Mouse (Mus musculus) forebrain, embryonic 13.5 days (tissue): ENCODE measurements at regions not wholly inside any gene's neighbourhood (a gene's known extent, or its start where the extent isn't known, plus 50 kb on each side); places are given as distances from the start of the nearest gene placed in this dataset.

Experiments
- ATAC-seq: fragments of 200-750 bp; cut with Nextera tagmentation; 2 replicates; pipeline ENCODE4 v1.8.0; 2017
- H3K27ac ChIP-seq: fragments of 300-500 bp; sonication (generic); 2 replicates; pipeline ENCODE4 v1.5.1; 2015; ENCODE audit warnings: inconsistent platforms, mild to moderate bottlenecking, moderate library complexity
- H3K27me3 ChIP-seq: fragments of 300-500 bp; sonication (generic); 2 replicates; pipeline ENCODE4 v1.6.1; 2015; ENCODE audit warnings: mild to moderate bottlenecking, inconsistent platforms
- H3K36me3 ChIP-seq: fragments of 300-500 bp; sonication (generic); 2 replicates; pipeline ENCODE4 v1.6.1; 2015; ENCODE audit warnings: mild to moderate bottlenecking, inconsistent platforms; ENCODE audit not compliant: poor library complexity, severe bottlenecking
- H3K4me1 ChIP-seq: fragments of 300-500 bp; sonication (generic); 2 replicates; pipeline ENCODE4 v1.6.1; 2015; ENCODE audit warnings: inconsistent platforms
- H3K4me2 ChIP-seq: fragments of 300-500 bp; sonication (generic); 2 replicates; pipeline ENCODE4 v1.6.1; 2015; ENCODE audit warnings: inconsistent platforms, mild to moderate bottlenecking, moderate library complexity
- H3K4me3 ChIP-seq: fragments of 300-500 bp; sonication (generic); 2 replicates; pipeline ENCODE4 v1.5.1; 2015; ENCODE audit warnings: mild to moderate bottlenecking, inconsistent platforms
- H3K9ac ChIP-seq: fragments of 300-500 bp; sonication (generic); 2 replicates; pipeline ENCODE4 v1.6.1; 2015; ENCODE audit warnings: mild to moderate bottlenecking, inconsistent platforms
- H3K9me3 ChIP-seq: fragments of 300-500 bp; sonication (generic); replicated peaks from 2 replicates; pipeline ENCODE4 v1.6.1; 2016; ENCODE audit warnings: inconsistent platforms
- WGBS: fragments of 180-500 bp; shearing (Covaris S2); methylation state at CpG from one replicate; pipeline ENCODE4 v1.1.7; 2015; 5-methylcytosine and 5-hydroxymethylcytosine counted together

- no peak for ATAC-seq
- no peak overlapping the region for H3K9ac ChIP-seq
- H3K9me3 ChIP-seq = peaks cover 7% of the 10 kb centered on the region; the same call in 1 of the 2 replicates
- 85% methylated on average over 11 of the region's 11 CpGs for WGBS
- no peak overlapping the region for H3K4me2 ChIP-seq
- no peak overlapping the region for H3K27ac ChIP-seq
- no peaks in the 10 kb centered on the region for H3K27me3 ChIP-seq
- H3K36me3 ChIP-seq = no peaks in the 10 kb centered on the region
- peaks cover 12% of the 10 kb centered on the region for H3K4me1 ChIP-seq
- H3K4me3 ChIP-seq = no peak overlapping the region
These were observed 95.2 kb upstream of the 1600014C23Rik start for GRCm38 (mm10) chr17:45828843-45829242.

GRCm38 (mm10) chr17:45828284-45828824, 94.7 kb upstream of the 1600014C23Rik start:
- H3K9me3 ChIP-seq = peaks cover 7% of the 10 kb centered on the region; the same call in 1 of the 2 replicates
- peaks cover 12% of the 10 kb centered on the region for H3K4me1 ChIP-seq
- ATAC-seq = no peak
- H3K27me3 ChIP-seq = no peaks in the 10 kb centered on the region
- no peak overlapping the region for H3K4me3 ChIP-seq
- whole genome bisulfite sequencing = 85% methylated on average over 9 of the region's 9 CpGs
- H3K9ac ChIP-seq = no peak overlapping the region
- no peaks in the 10 kb centered on the region for H3K36me3 ChIP-seq
- H3K4me2 ChIP-seq = no peak overlapping the region
- no peak overlapping the region for H3K27ac ChIP-seq

GRCm38 (mm10) chr17:45824977-45825376, 91.3 kb upstream of the 1600014C23Rik start:
- WGBS = 32% methylated on average over 8 of the region's 8 CpGs

GRCm38 (mm10) chr17:45823501-45823900, 89.9 kb upstream of the 1600014C23Rik start:
- H3K4me2 ChIP-seq = no peak overlapping the region
- no peaks in the 10 kb centered on the region for H3K36me3 ChIP-seq
- peaks cover 12% of the 10 kb centered on the region for H3K4me1 ChIP-seq
- H3K9me3 ChIP-seq = no peaks in the 10 kb centered on the region
- H3K27ac ChIP-seq = no peak overlapping the region
- no peak overlapping the region for H3K4me3 ChIP-seq
- H3K27me3 ChIP-seq = no peaks in the 10 kb centered on the region
- no peak for ATAC-seq
- H3K9ac ChIP-seq = no peak overlapping the region
- 86% methylated on average over 5 of the region's 5 CpGs for WGBS

More at GRCm38 (mm10) chr17:45824977-45825376, 91.3 kb upstream of the 1600014C23Rik start:
- H3K27ac ChIP-seq = no peak overlapping the region
- H3K27me3 ChIP-seq = no peaks in the 10 kb centered on the region
- no peak overlapping the region for H3K4me2 ChIP-seq
- no peak for ATAC-seq
- H3K4me3 ChIP-seq = no peak overlapping the region
- H3K9ac ChIP-seq = no peak overlapping the region
- no peaks in the 10 kb centered on the region for H3K36me3 ChIP-seq
- H3K9me3 ChIP-seq = peaks cover 4% of the 10 kb centered on the region; the same call in 1 of the 2 replicates
- peaks cover 12% of the 10 kb centered on the region for H3K4me1 ChIP-seq

GRCm38 (mm10) chr17:45822427-45822826, 88.8 kb upstream of the 1600014C23Rik start:
- no peak for ATAC-seq
- no peaks in the 10 kb centered on the region for H3K36me3 ChIP-seq
- H3K27ac ChIP-seq = no peak overlapping the region
- 88% methylated on average over 17 of the region's 17 CpGs for WGBS
- peaks cover 12% of the 10 kb centered on the region for H3K4me1 ChIP-seq
- no peak overlapping the region for H3K4me2 ChIP-seq
- no peaks in the 10 kb centered on the region for H3K9me3 ChIP-seq
- H3K9ac ChIP-seq = no peak overlapping the region
- no peaks in the 10 kb centered on the region for H3K27me3 ChIP-seq
- H3K4me3 ChIP-seq = no peak overlapping the region

GRCm38 (mm10) chr17:45821356-45821755, 87.7 kb upstream of the 1600014C23Rik start:
- no peak overlapping the region for H3K27ac ChIP-seq
- H3K36me3 ChIP-seq = no peaks in the 10 kb centered on the region
- H3K27me3 ChIP-seq = no peaks in the 10 kb centered on the region
- H3K9ac ChIP-seq = no peak overlapping the region
- ATAC-seq = no peak
- no peak overlapping the region for H3K4me2 ChIP-seq
- peaks cover 12% of the 10 kb centered on the region for H3K4me1 ChIP-seq
- no peaks in the 10 kb centered on the region for H3K9me3 ChIP-seq
- H3K4me3 ChIP-seq = no peak overlapping the region
- 88% methylated on average over 7 of the region's 7 CpGs for whole genome bisulfite sequencing

GRCm38 (mm10) chr17:45819143-45819542, 85.5 kb upstream of the 1600014C23Rik start:
- ATAC-seq = no peak
- Histone ChIP-seq H3K4me2 (no peak overlapping the region), H3K4me3 (no peak overlapping the region), H3K27ac (no peak overlapping the region), H3K4me1 (0 out of 2 replicates have a peak, but pooled peaks cover 11% of the 10 kb centered on the region), H3K9me3 (no peaks in the 10 kb centered on the region), H3K36me3 (no peaks in the 10 kb centered on the region), H3K27me3 (no peaks in the 10 kb centered on the region), H3K9ac (no peak overlapping the region)
- WGBS = 90% methylated on average over 8 of the region's 8 CpGs

- Histone ChIP-seq H3K27me3 (no peaks in the 10 kb centered on the region), H3K4me2 (no peak overlapping the region), H3K9me3 (no peaks in the 10 kb centered on the region), H3K4me3 (no peak overlapping the region), H3K27ac (no peak overlapping the region), H3K9ac (no peak overlapping the region), H3K4me1 (0 out of 2 replicates have a peak, but pooled peaks cover 11% of the 10 kb centered on the region), H3K36me3 (no peaks in the 10 kb centered on the region)
- 85% methylated on average over 3 of the region's 3 CpGs for WGBS
- ATAC-seq = no peak
These were observed 82.9 kb upstream of the 1600014C23Rik start for GRCm38 (mm10) chr17:45816566-45816965.

- 45% methylated on average over 2 of the region's 2 CpGs for WGBS
- Histone ChIP-seq H3K9ac (no peak overlapping the region), H3K4me3 (no peak overlapping the region), H3K27ac (no peak overlapping the region), H3K27me3 (no peaks in the 10 kb centered on the region), H3K36me3 (no peaks in the 10 kb centered on the region), H3K9me3 (no peaks in the 10 kb centered on the region), H3K4me1 (0 out of 2 replicates have a peak, but pooled peaks cover 11% of the 10 kb centered on the region), H3K4me2 (no peak overlapping the region)
- no peak for ATAC-seq
These were observed 82.2 kb upstream of the 1600014C23Rik start for GRCm38 (mm10) chr17:45815833-45816232.

GRCm38 (mm10) chr17:45815341-45815740, 81.7 kb upstream of the 1600014C23Rik start:
- H3K36me3 ChIP-seq = no peaks in the 10 kb centered on the region
- H3K4me1 ChIP-seq = 0 out of 2 replicates have a peak, but pooled peaks cover 11% of the 10 kb centered on the region
- H3K4me2 ChIP-seq = no peak overlapping the region
- H3K9me3 ChIP-seq = no peaks in the 10 kb centered on the region
- no peak overlapping the region for H3K4me3 ChIP-seq
- WGBS = 47% methylated on average over 7 of the region's 7 CpGs
- H3K27ac ChIP-seq = no peak overlapping the region
- no peak overlapping the region for H3K9ac ChIP-seq
- ATAC-seq = no peak
- no peaks in the 10 kb centered on the region for H3K27me3 ChIP-seq

GRCm38 (mm10) chr17:45814586-45814985, 80.9 kb upstream of the 1600014C23Rik start:
- no peak overlapping the region for H3K9ac ChIP-seq
- 32% methylated on average over 11 of the region's 11 CpGs for WGBS
- H3K27me3 ChIP-seq = no peaks in the 10 kb centered on the region

GRCm38 (mm10) chr17:45813956-45814355, 80.3 kb upstream of the 1600014C23Rik start:
- 73% methylated on average over 5 of the region's 5 CpGs for WGBS
- Histone ChIP-seq H3K4me1 (0 out of 2 replicates have a peak, but pooled peaks cover 11% of the 10 kb centered on the region), H3K4me2 (no peak overlapping the region), H3K27me3 (no peaks in the 10 kb centered on the region), H3K9ac (no peak overlapping the region), H3K27ac (no peak overlapping the region), H3K9me3 (no peaks in the 10 kb centered on the region), H3K4me3 (no peak overlapping the region), H3K36me3 (no peaks in the 10 kb centered on the region)
- ATAC-seq = no peak

More at GRCm38 (mm10) chr17:45814586-45814985, 80.9 kb upstream of the 1600014C23Rik start:
- Histone ChIP-seq H3K4me3 (no peak overlapping the region), H3K27ac (no peak overlapping the region), H3K9me3 (no peaks in the 10 kb centered on the region), H3K36me3 (no peaks in the 10 kb centered on the region), H3K4me1 (0 out of 2 replicates have a peak, but pooled peaks cover 11% of the 10 kb centered on the region), H3K4me2 (no peak overlapping the region)
- no peak for ATAC-seq
